Mouse (Mus musculus): ENCODE measurements at regions not wholly inside any gene's neighbourhood (a gene's known extent, or its start where the extent isn't known, plus 50 kb on each side); places are given as distances from the start of the nearest gene placed in this dataset.

DNA sequence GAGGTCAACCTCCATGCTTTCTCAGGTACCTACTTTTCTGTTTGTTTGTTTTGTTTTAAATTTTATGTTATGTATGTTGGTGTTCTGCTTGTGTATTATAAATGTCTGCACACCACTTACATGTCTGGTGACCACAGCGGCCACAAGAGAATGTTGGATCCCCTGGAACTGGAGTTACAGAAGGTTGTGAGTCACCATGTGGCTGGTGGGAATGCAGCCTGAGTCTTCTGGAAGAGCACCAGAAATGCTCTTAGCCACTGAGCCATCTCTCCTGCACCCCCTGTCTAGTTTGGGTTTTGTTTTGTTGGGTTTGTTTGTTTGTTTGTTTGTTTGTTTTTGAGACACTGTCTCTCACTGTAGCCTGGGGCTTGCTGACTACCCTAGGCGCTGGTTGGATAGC, 52.6 kb upstream of the Tln2 start:
- no peak for TF ChIP-seq CTCF (IDR thresholded peaks at IDR 0.05; ENCODE audit: borderline replicate concordance, insufficient read depth, low read length)
- TF ChIP-seq POLR2A (IDR thresholded peaks at IDR 0.05; ENCODE audit: low read depth, low read length) = no peak
